Mouse (Mus musculus) intestine, embryonic 14.5 days (tissue): ENCODE results near the gene Irf4. TPM values are rescaled to one million over a fixed set of nuclear protein-coding genes. Genes with fewer than 3 reads are reported as not detected.
A peak's percentile ranks its signal among the peaks of the same experiment; 100 is the strongest.

Experiments used
- ATAC-seq: fragments of 200-750 bp; cut with Nextera tagmentation; replicated peaks from 2 replicates; pipeline ENCODE4 v1.8.0; 2017; ENCODE audit warnings: low read depth, moderate number of reproducible peaks, moderate TSS enrichment, moderate library complexity; ENCODE audit not compliant: low FRiP score, low TSS enrichment
- DNase-seq: peaks from one replicate; pipeline ENCODE4 v3.0.0-alpha.2; 2018; ENCODE audit warnings: low spot score
- H3K27ac ChIP-seq: fragments of 300-500 bp; sonication (generic); 2 replicates; pipeline ENCODE4 v1.5.1; 2014; ENCODE audit warnings: low read depth, mild to moderate bottlenecking, control low read depth
- H3K27me3 ChIP-seq: fragments of 300-500 bp; sonication (generic); replicated peaks from 2 replicates; pipeline ENCODE4 v1.6.1; 2014; ENCODE audit warnings: low read length, control low read depth; ENCODE audit not compliant: control insufficient read depth, insufficient read depth
- H3K36me3 ChIP-seq: fragments of 300-500 bp; sonication (generic); 2 replicates; pipeline ENCODE4 v1.6.1; 2014; ENCODE audit warnings: low read length, control low read depth; ENCODE audit not compliant: control insufficient read depth, insufficient read depth
- H3K4me1 ChIP-seq: fragments of 300-500 bp; sonication (generic); replicated peaks from 2 replicates; pipeline ENCODE4 v1.6.1; 2014; ENCODE audit warnings: low read length, control low read depth, mixed read lengths; ENCODE audit not compliant: control insufficient read depth, insufficient read depth
- H3K4me2 ChIP-seq: fragments of 300-500 bp; sonication (generic); 2 replicates; pipeline ENCODE4 v1.6.1; 2014; ENCODE audit warnings: low read length
- H3K4me3 ChIP-seq: fragments of 300-500 bp; sonication (generic); 2 replicates; pipeline ENCODE4 v1.5.1; 2014; ENCODE audit warnings: low read depth, low read length, control low read depth, mixed read lengths
- H3K9ac ChIP-seq: fragments of 300-500 bp; sonication (generic); 2 replicates; pipeline ENCODE4 v1.6.1; 2014; ENCODE audit warnings: mild to moderate bottlenecking, low read length
- H3K9me3 ChIP-seq: fragments of 300-500 bp; sonication (generic); 2 replicates; pipeline ENCODE4 v1.6.1; 2016; ENCODE audit warnings: low read length, control low read depth; ENCODE audit not compliant: control insufficient read depth
- WGBS: fragments of 180-500 bp; shearing (Covaris S2); extraction: QIAGEN DNeasy Blood & Tissue Kit; methylation state at CpG from one replicate; pipeline ENCODE4 v1.1.7; 2014; 5-methylcytosine and 5-hydroxymethylcytosine counted together
- polyA plus RNA-seq: library from polyadenylated mRNA; unstranded; fragments of >200 nt; fragmentation: Nextera tagmentation; extraction: Ambion mirVana; gene quantifications from 2 replicates; pipeline ENCODE4 v1.2.1, GENCODE M21; 2014

The Irf4 gene
- polyA plus RNA-seq, 1 experiment from 2014 or later, result 0.04 TPM

DNA sequence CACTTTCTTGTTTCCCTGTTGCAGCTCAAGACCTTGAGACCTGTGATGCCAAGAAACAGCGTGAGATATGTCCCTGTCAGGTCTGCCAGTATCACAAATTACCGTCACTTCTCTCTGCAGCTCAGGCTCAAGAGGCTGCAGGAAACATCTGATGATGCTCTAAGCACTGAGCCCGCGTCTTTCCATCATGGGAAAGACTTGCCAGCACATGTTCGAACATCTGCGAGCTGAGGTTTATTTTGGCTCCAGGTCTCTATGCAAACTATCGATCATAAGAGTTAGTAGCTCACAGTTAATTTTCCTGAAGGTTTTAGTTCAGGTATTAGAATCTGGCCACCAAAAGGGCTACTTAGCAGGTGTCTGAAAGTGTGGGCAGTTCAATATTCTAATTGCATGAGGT lies 34.0 kb upstream of the Irf4 start:
- ATAC-seq, result no peak
- 85% methylated on average over 7 of the region's 7 CpGs for WGBS
- Histone ChIP-seq H3K9me3 (no peaks in the 10 kb centered on the region), H3K27ac (no peak overlapping the region), H3K36me3 (0 out of 2 replicates have a peak, but pooled peaks cover 5% of the 10 kb centered on the region), H3K9ac (no peak overlapping the region), H3K4me3 (no peak overlapping the region), H3K27me3 (no peaks in the 10 kb centered on the region), H3K4me2 (no peak overlapping the region), H3K4me1 (no peaks in the 10 kb centered on the region)
- no peak for DNase-seq

GRCm38 (mm10) chr13:30715573-30715972 lies 33.5 kb upstream of the Irf4 start:
- DNase-seq, result no peak

DNA sequence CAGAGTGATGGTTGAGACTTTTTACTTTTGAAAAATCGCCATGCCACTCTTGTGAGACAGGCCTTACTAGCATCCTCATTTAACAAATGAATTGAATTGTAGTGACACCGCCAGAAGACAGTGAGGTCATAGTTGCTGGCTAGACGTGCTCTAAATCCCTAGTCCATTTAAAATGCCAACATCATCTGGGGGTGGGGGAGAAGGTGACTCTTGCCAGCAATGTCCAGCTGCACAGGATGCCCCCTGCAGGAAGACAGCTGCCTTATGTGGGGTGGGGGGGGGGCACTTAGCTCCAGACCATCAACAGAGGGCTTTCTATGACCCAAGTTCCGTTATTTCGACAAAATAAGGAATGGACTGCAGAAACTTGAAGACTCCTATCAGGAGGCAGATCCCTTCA lies 32.4 kb upstream of the Irf4 start:
- Histone ChIP-seq H3K4me3 (no peak overlapping the region), H3K27me3 (no peaks in the 10 kb centered on the region), H3K9ac (no peak overlapping the region), H3K4me2 (no peak overlapping the region), H3K27ac (no peak overlapping the region), H3K36me3 (0 out of 2 replicates have a peak, but pooled peaks cover 2% of the 10 kb centered on the region), H3K9me3 (no peaks in the 10 kb centered on the region), H3K4me1 (no peaks in the 10 kb centered on the region)
- no peak for ATAC-seq
- no peak for DNase-seq
- 76% methylated on average over 5 of the region's 5 CpGs for WGBS

More at GRCm38 (mm10) chr13:30715573-30715972, 33.5 kb upstream of the Irf4 start:
- no peak for ATAC-seq
- Histone ChIP-seq H3K27me3 (no peaks in the 10 kb centered on the region), H3K36me3 (0 out of 2 replicates have a peak, but pooled peaks cover 5% of the 10 kb centered on the region), H3K27ac (no peak overlapping the region), H3K4me2 (no peak overlapping the region), H3K9me3 (no peaks in the 10 kb centered on the region), H3K4me3 (no peak overlapping the region), H3K4me1 (no peaks in the 10 kb centered on the region), H3K9ac (no peak overlapping the region)
- 86% methylated on average over 4 of the region's 4 CpGs for WGBS

DNA sequence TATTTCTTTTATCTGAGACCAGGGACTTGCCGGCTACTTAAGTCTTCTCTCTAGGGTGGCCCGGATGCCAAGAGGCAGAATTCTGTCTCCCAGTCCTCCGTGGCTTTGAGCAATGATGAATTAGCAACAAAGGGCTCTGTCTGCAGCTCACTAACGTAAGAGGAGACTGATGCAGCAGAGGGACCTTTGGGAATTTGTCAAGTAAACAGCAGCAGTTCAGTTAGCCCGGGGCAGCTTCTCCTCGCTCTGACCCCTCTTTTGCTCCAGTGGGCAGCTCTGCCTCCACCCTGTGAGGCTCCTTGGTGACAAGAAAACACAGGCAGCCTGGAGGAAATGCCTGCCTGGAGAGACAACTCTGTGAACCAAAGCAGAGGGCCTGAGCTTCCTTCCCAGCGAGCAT lies 26.4 kb upstream of the Irf4 start:
- H3K4me3 ChIP-seq, result no peak overlapping the region
- ATAC-seq (no peak), DNase-seq (no peak)
- H3K9me3 ChIP-seq, result no peaks in the 10 kb centered on the region
- 6% methylated on average over 7 of the region's 7 CpGs for WGBS
- no peak overlapping the region for H3K4me2 ChIP-seq
- H3K4me1 ChIP-seq, result peaks cover 8% of the 10 kb centered on the region
- H3K36me3 ChIP-seq, result no peaks in the 10 kb centered on the region
- H3K27me3 ChIP-seq, result no peaks in the 10 kb centered on the region
- no peak overlapping the region for H3K27ac ChIP-seq
- no peak overlapping the region for H3K9ac ChIP-seq

GRCm38 (mm10) chr13:30723258-30723657 lies 25.8 kb upstream of the Irf4 start:
- DNase-seq, result no peak
- H3K9me3 ChIP-seq, result no peaks in the 10 kb centered on the region
- H3K27me3 ChIP-seq, result no peaks in the 10 kb centered on the region
- no peaks in the 10 kb centered on the region for H3K36me3 ChIP-seq
- no peak overlapping the region for H3K27ac ChIP-seq
- peaks cover 8% of the 10 kb centered on the region for H3K4me1 ChIP-seq
- H3K4me2 ChIP-seq, result no peak overlapping the region
- ATAC-seq, result no peak
- H3K4me3 ChIP-seq, result no peak overlapping the region
- no peak overlapping the region for H3K9ac ChIP-seq
- 26% methylated on average over 5 of the region's 5 CpGs for WGBS

DNA sequence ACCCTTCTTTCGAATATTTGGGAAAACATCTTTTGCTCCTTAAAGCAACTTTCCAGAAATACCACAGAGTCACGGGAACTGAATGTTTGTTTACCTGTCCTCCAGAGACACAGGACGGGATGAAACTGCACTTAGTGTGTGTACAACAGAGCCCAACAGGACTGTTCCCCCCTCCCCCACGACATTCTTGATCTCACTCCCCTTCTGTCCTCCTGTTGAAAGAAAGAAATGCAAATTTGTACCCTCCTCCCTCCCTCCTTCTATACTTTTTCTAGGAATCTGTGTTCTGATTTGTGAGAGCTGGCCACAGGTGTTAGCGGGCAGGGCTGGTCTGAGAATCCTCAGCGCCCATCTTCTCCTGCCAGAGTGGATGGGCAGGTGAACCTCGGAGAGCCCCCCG lies 25.2 kb upstream of the Irf4 start:
- no peak overlapping the region for H3K9ac ChIP-seq
- no peaks in the 10 kb centered on the region for H3K27me3 ChIP-seq
- H3K36me3 ChIP-seq, result no peaks in the 10 kb centered on the region
- DNase-seq (no peak), ATAC-seq (no peak)
- H3K4me2 ChIP-seq, result no peak overlapping the region
- no peak overlapping the region for H3K27ac ChIP-seq
- peaks cover 8% of the 10 kb centered on the region for H3K4me1 ChIP-seq
- no peaks in the 10 kb centered on the region for H3K9me3 ChIP-seq
- 60% methylated on average over 8 of the region's 8 CpGs for WGBS
- no peak overlapping the region for H3K4me3 ChIP-seq

GRCm38 (mm10) chr13:30724691-30725271 lies 24.2 kb upstream of the Irf4 start:
- 23% methylated on average over 7 of the region's 7 CpGs for WGBS
- Histone ChIP-seq H3K4me2 (peak overlapping the region; percentile 12; the same call in 1 of the 2 replicates), H3K4me3 (no peak overlapping the region), H3K9me3 (no peaks in the 10 kb centered on the region), H3K9ac (no peak overlapping the region), H3K27me3 (no peaks in the 10 kb centered on the region), H3K4me1 (peaks cover 8% of the 10 kb centered on the region), H3K27ac (no peak overlapping the region), H3K36me3 (no peaks in the 10 kb centered on the region)
- ATAC-seq (no peak), DNase-seq (no peak)

- no peaks in the 10 kb centered on the region for H3K36me3 ChIP-seq
- H3K4me1 ChIP-seq, result peaks cover 8% of the 10 kb centered on the region
- H3K9me3 ChIP-seq, result no peaks in the 10 kb centered on the region
- WGBS, result 69% methylated on average over 4 of the region's 4 CpGs
- H3K27me3 ChIP-seq, result no peaks in the 10 kb centered on the region
- H3K4me2 ChIP-seq, result no peak overlapping the region
- ATAC-seq (no peak), DNase-seq (no peak)
- no peak overlapping the region for H3K4me3 ChIP-seq
- no peak overlapping the region for H3K9ac ChIP-seq
- H3K27ac ChIP-seq, result no peak overlapping the region
Measured at GRCm38 (mm10) chr13:30726879-30727278, 22.1 kb upstream of the Irf4 start.

DNA sequence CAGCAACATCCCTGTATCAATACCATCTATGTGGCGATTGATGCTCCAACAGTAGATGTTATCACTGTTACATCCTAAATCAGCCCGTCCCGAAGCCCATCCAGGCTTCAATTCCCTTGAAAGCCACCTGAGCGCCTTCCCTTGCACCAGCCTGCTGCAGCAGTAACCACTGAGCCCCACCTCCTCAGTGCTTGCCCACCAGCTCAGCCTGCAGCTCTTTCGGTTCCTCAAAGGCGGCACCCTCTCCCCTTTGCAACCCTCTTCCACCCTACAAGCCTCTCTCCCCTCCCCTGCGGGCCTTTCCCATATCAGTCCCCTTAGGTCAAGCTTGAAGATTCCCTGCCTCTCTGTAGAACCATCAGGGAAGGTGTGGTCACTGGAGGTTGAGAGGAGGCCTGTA lies 20.9 kb upstream of the Irf4 start:
- Histone ChIP-seq H3K9me3 (no peaks in the 10 kb centered on the region), H3K27ac (no peak overlapping the region), H3K27me3 (no peaks in the 10 kb centered on the region), H3K4me2 (no peak overlapping the region), H3K36me3 (no peaks in the 10 kb centered on the region), H3K4me1 (peaks cover 8% of the 10 kb centered on the region), H3K9ac (no peak overlapping the region), H3K4me3 (no peak overlapping the region)
- 94% methylated on average over 7 of the region's 7 CpGs for WGBS
- ATAC-seq, result no peak
- DNase-seq, result no peak
